Mouse (Mus musculus) left cerebral cortex, adult 2 months (tissue): ENCODE data around the gene Slc35c2. TPM values are rescaled to one million over a fixed set of nuclear protein-coding genes. Genes with fewer than 3 reads are reported as not detected.

Experiments
- DNase-seq, 2 experiments: peaks; one replicate each; pipeline ENCODE4 v3.0.0; 2021 to 2022; ENCODE audit warnings: low spot score in 2 of 2, mixed read lengths in 1 of 2; ENCODE audit errors: extremely low spot score in 1 of 2
- H3K27ac ChIP-seq: fragments of 200-600 bp; 2 replicates; pipeline ENCODE4 v1.8.1; 2022
- H3K4me3 ChIP-seq: fragments of 200-600 bp; 2 replicates; pipeline ENCODE4 v1.8.1; 2022
- CTCF ChIP-seq: fragments of 200-600 bp; IDR thresholded peaks from 2 replicates; pipeline ENCODE4 v1.8.1; 2022; ENCODE audit warnings: antibody characterized with exemption, mild to moderate bottlenecking, moderate library complexity
- intact Hi-C: fragments of 180-260 bp; cut with DNase I; formaldehyde crosslinking; loops from one replicate; pipeline ENCODE4 v1.15.1; 2025
- total RNA-seq, 2 experiments: library from RNA; stranded (reverse); gene quantifications; 2 replicates each; pipeline ENCODE4 v1.2.3; 2021

Slc35c2 gene
- total RNA-seq, 2 experiments from 2014 or later, result 59.1 to 63.4 TPM

DNA sequence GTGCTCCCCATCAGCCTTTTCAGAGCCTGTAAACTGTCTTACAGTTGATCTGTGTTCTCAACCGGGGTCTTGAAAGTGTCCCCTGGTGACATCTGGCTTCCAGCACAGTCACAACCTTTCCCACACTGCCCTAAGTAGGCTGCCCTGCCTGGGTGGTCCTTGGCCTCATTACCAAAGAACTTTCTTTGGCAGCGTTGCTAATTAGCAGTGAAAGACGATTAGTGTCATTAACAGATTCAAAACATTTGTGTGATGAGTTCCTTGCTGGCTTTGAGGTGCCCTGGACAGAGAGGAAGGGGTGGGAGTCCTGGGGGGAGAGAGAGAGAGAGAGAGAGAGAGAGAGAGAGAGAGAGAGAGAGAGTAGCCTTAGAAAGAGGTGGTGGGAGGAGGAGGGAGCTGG, 38.7 kb downstream of the Slc35c2 start:
- TF ChIP-seq CTCF, result no peak
- intact Hi-C loops, result no loop called here
- Histone ChIP-seq H3K27ac (no peak overlapping the region), H3K4me3 (no peak overlapping the region)
- no peak for DNase-seq

DNA sequence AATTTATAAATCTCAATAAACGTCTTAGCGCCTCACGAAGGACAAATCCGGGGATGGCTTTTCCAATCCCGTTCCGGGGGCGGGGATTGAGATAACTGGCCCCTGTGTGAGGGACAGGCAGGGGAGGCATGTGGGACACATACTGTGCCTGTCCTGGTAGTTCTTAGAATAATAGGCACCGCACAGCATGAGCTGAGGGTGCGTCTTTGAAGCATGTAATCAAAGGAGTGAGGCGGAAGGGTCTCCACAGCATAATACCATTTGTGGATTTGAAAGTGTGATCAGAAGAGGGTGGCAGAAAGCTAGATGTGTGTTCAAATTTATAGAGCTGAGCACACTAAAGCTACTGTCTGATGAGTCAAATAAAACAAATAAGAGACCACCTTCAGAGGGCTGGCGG, 41.3 kb downstream of the Slc35c2 start:
- H3K27ac ChIP-seq, result no peak overlapping the region
- intact Hi-C loops, result no loop called here
- no peak for DNase-seq
- no peak overlapping the region for H3K4me3 ChIP-seq
- TF ChIP-seq CTCF, result no peak

DNA sequence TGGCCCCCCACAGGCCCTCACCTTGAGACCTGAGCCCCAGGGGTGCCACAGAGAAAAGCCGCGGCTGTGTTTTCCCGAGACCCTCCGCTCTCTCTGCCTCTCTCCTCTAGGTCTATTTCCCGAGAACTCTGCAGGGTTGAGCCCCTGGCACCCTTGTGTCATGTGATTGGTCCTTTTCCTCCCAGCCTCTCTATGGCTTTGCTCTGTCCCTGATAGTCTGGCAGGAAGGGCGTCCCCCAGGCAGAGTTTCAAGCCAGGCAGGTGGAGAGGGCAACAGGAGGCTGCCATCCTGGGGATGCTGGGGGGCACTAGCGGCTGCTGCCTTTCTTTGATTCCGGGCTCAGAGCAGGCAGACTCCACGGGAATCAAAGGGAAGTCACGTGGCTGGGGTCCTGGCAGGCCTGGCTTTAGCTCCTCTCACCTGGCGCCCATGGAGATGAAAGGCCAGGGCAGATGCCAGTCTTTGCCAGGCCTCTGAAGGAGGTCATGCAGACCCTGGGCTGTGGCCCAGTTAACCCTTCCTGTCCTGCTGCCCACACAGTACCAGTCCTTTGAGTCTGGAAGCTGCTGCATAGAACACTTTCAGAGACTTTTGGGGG, 44.4 kb downstream of the Slc35c2 start:
- intact Hi-C loops, result no loop called here
- H3K4me3 ChIP-seq, result no peak overlapping the region
- H3K27ac ChIP-seq, result no peak overlapping the region
- no peak for TF ChIP-seq CTCF
- DNase-seq, result no peak

DNA sequence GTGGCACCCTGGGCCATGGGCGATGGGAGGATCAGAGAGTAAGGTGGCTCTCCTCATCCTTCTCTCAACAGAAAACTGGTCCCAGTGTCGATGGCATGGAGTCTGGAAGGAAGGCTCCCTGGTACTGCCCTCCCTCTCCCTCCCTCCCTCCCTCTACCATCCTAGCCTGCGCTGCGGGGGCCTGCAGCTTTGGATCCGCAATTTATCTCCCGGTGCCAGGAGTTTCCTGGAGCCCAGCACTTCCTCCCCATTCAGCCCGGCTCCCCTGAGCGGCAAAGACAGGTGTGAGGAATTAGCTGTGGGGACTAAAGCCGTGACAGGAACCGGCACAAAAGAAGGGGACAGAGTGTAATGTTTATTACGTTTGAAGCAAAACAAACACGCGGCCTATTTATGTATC, 45.1 kb downstream of the Slc35c2 start:
- intact Hi-C loops, result no loop called here
- no peak for TF ChIP-seq CTCF
- Histone ChIP-seq H3K27ac (no peak overlapping the region), H3K4me3 (no peak overlapping the region)
- DNase-seq, result no peak

DNA sequence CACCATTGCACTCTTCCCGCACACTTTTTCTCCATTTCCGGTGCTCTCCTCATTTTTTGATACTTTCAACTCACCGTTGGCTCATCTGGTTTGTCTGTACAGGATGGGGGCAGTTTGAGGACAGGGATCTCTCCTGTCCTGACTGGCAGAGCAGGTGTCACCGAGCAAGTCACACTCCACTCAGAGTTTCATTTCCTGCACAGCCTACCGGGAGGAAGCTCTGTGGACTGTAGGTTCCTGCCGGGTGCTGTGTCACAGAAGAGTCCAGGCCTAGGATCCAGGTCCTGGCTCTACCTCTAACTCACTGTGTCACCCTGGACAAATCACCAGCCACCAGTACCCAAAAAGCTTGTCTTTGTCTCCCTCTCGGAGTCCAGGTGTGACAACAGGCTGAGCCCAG, 45.9 kb downstream of the Slc35c2 start:
- Histone ChIP-seq H3K27ac (no peak overlapping the region), H3K4me3 (no peak overlapping the region)
- intact Hi-C loops, result no loop called here
- no peak for DNase-seq
- TF ChIP-seq CTCF, result no peak

DNA sequence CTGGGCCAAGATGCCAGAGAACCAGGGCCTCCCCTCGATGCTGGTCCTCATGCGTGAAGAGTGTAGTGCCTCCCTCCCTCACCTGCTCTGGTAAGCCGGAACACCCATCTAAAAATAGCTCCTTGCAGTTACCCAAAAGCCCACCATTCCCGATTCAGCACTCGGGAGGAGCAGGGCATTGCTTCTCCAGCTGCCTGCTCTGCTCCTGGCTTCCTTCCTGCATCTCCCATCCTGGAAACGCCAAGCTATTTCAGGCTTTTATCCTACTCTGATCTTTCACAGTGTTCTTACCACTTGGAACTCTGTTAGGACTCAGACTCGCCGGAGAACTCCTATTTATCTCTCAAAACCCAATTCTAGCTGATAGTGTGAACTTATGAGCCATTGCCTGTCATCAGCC, 47.3 kb downstream of the Slc35c2 start:
- Histone ChIP-seq H3K27ac (peak overlapping the region; percentile 24; the same call in 1 of the 2 replicates), H3K4me3 (no peak overlapping the region)
- DNase-seq, result no peak
- intact Hi-C loops, result no loop called here
- no peak for TF ChIP-seq CTCF

DNA sequence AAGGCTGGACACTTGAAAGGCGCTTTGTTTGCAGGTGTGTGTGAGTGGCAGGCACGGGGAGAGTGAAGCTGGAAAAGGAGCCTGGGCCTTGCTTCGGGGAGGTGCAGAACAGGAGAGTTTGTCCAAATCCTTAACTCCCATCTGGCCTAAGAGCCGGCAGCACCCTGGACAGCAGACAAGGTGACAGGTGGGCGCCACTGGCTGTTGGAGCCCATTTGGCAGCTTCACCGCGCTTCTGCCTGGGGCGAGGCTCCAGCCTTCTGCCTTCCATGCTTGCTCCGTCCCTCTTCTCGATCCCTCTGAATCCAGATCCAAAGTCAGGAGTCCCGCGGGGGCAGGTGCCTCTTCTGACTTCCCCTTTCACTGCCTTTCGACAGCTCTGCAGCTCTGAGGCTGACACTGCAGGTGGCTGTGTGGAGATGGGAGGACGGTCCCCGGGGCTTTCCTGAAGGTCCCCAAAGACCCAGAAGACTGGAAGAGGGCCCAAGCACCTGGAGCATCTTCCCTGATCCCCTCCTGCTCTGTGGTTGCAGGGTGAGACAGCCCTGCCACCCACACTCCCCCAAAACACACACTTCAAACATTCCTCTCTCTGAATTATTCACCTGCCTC, 48.0 kb downstream of the Slc35c2 start:
- H3K27ac ChIP-seq, result no peak overlapping the region
- no peak for TF ChIP-seq CTCF
- H3K4me3 ChIP-seq, result no peak overlapping the region
- intact Hi-C loops, result no loop called here
- no peak for DNase-seq

DNA sequence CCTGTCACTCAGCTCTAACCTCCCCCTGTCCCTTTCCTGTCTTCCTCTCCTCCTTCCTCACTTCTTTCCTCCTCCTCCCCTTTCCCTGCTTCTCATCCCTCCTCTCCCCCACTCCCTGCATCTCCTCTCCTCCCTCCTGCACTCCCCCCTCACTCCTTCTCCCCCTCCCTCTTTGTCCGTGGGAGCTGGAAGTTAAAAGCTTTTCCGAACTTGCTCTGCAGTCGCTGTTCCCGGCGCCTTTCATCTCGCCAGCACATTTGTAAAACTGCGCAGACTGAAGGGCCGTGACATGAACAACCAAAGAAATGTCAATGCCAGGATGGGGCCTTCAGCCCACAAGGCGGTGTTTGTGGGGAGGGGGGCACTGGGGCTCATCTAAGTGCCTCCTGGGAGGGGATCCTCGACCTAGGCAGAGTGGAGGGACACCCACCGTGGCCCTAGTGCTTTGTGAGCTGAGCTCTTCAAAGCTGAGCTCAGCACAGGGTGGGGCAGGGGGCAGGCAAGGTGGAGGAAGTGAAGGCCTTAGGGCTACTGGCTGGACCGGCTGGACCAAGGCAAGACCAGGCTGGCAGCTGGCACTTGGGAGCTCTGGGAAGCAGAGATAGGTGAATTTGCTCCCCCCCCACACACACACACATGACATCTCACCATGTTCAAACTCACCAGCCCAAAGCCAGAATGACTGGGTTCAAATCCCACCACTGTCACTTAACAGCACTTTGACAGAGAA, 49.1 kb downstream of the Slc35c2 start:
- Histone ChIP-seq H3K27ac (no peak overlapping the region), H3K4me3 (no peak overlapping the region)
- intact Hi-C loops, result no loop called here
- TF ChIP-seq CTCF, result no peak
- no peak for DNase-seq

DNA sequence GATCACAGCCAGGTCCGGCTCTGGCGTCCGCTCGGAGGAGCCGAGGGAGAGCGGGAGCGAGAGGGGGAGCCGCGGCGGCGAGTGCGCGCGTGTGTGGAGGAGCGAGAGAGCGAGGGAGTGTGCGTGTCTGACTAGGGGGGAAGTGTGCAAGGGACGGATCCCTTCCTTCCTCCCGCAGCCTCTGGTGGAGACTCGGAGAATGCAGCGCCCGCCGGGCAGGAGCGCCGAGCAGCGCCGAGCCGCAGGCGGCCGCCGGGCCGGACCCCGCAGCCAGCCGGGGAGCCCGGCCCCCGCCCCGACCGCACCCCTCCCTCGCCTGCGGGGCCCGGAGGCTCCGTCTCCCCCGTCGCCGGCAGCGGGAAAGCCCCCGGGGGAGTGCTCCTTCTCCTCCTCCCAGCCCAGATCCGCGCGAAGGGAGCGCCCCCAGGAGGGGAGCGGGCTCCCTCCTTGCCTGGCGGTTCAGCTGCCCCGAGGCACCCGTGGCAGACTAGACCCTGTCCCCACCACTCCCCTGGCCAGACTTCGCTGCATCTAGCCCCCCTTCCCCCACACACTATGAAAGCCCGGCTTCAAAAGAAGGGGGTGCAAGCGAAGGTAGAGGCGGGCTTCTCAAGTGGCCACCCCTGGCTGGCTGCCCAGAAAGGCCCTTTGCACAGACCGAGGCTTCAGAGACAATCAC, 52.9 kb downstream of the Slc35c2 start, which contains the start of gene Cdh22:
TSS of gene Cdh22 (minus strand) at position 241 of the 679 bp plus-strand sequence.
- intact Hi-C loops, result loop anchor here (2.0 to 5.0 kb wide), 2 partner anchors 67 to 158 kb away; no protein-coding TSS in a partner anchor
- TF ChIP-seq CTCF, result peak; percentile 52
- DNase-seq, result peak; percentile 76 to 77
- Histone ChIP-seq H3K27ac (peak within 1 kb of the TSS; percentile 87), H3K4me3 (peak within 1 kb of the TSS; percentile 68)

DNA sequence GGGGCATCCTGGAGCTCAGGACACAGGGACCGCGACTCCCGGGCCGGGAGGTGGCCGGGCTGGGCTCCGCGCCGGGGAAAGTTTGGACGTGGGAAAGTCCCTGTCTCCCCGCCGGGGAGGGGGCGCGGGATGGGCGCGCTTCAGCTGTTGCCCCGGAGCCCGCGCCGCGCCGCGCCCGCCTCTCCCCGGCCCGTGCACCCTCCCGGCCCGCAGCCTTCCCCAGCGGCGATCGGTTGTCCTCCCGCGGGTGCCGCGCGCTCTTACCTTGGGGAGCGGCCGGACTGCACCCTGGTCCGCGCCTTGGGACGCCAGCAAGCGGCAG, 53.4 kb downstream of the Slc35c2 start:
- no peak for TF ChIP-seq CTCF
- intact Hi-C loops, result loop anchor here (2.0 to 5.0 kb wide), 2 partner anchors 67 to 157 kb away; no protein-coding TSS in a partner anchor
- Histone ChIP-seq H3K27ac (peak overlapping the region; percentile 87), H3K4me3 (peak overlapping the region; percentile 68)
- DNase-seq, result no peak

DNA sequence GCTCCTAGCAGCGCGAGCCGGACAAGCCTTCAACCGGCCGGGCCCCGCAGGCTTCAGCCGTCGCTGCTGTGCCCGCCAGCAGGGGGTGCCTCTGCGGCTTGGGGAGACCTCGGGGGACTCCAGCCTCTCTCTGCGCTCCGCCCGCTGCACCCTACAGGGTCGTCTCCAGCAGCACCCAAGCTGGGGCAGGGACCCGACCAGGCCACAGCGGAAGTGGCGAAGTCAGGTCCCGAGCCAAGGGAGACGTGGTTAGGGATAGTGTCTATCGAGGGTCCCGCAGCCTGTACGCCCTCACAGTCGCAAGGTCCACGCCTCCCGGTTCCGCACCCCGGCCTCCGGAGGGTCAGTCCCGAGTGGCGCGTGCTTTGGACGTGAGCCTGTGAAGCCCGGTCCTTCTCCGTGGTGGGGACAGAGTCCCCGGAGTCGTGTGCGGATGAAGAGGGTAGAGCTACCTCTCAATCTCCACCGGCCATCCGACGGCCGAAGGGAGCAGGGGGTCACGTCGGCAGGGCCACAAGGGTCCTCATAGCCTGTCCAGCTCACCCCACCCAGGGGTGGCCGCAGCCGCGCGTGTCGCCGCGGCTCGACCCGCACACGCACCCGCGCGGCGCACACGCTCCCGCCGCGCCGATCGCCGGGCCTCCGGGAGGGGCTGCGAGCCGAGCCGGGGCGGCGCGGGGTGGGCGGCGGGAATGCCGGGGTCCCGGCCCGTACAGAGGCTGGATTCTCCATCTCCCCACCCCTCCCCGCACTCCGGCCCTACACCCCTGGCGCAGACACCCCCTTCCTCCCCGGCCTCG, 54.0 kb downstream of the Slc35c2 start:
- intact Hi-C loops, result loop anchor here (1.0 to 5.0 kb wide), 3 partner anchors 43 to 157 kb away; no protein-coding TSS in a partner anchor
- peak; percentile 80 for TF ChIP-seq CTCF
- peak overlapping the region; percentile 68 for H3K4me3 ChIP-seq
- peak overlapping the region; percentile 87 for H3K27ac ChIP-seq
- peak; percentile 57 to 78 for DNase-seq
